Mouse (Mus musculus) G1E (cell line): ENCODE results near the gene Pde4dip. TPM values are rescaled to one million over a fixed set of nuclear protein-coding genes. Genes with fewer than 3 reads are reported as not detected.

Experiments
- ATAC-seq: 2 replicates; pipeline ENCODE4 v1.8.0; 2016; ENCODE audit warnings: mild to moderate bottlenecking; ENCODE audit not compliant: insufficient number of reproducible peaks, poor library complexity, low FRiP score, severe bottlenecking; ENCODE audit errors: extremely low read depth
- DNase-seq: peaks from one replicate; pipeline ENCODE4 v3.0.0; 2012; ENCODE audit warnings: low spot score
- H3K27me3 ChIP-seq: 2 replicates; pipeline ENCODE4 v1.6.1; 2012; ENCODE audit warnings: mild to moderate bottlenecking, low read length, inconsistent platforms; ENCODE audit not compliant: insufficient read depth
- H3K36me3 ChIP-seq: replicated peaks from 2 replicates; pipeline ENCODE3; 2012; ENCODE audit warnings: mild to moderate bottlenecking, inconsistent platforms
- H3K4me1 ChIP-seq: 2 replicates; pipeline ENCODE4 v1.6.1; 2012; ENCODE audit warnings: low read depth, low read length, inconsistent platforms, mixed read lengths; ENCODE audit not compliant: insufficient read depth
- H3K4me3 ChIP-seq: 2 replicates; pipeline ENCODE4 v1.5.1; 2012; ENCODE audit warnings: low read depth, mild to moderate bottlenecking, inconsistent platforms, low read length, moderate library complexity, mixed read lengths
- H3K9me3 ChIP-seq: replicated peaks from 2 replicates; pipeline ENCODE4 v1.6.1; 2012; ENCODE audit warnings: inconsistent platforms
- CTCF ChIP-seq: IDR thresholded peaks from 2 replicates; pipeline ENCODE4 v1.5.1; 2012; ENCODE audit warnings: low read depth, low read length, inconsistent platforms, mixed read lengths
- GATA1 ChIP-seq: IDR thresholded peaks from 2 replicates; pipeline ENCODE4 v1.6.1; 2012; ENCODE audit warnings: borderline replicate concordance, low read length, inconsistent platforms, mixed read lengths
- GATA2 ChIP-seq: IDR thresholded peaks from 2 replicates; pipeline ENCODE4 v1.6.1; 2012; ENCODE audit warnings: low read depth, low read length, inconsistent platforms, borderline replicate concordance
- POLR2AphosphoS5 ChIP-seq: IDR thresholded peaks from 2 replicates; pipeline ENCODE4 v1.6.1; 2012; ENCODE audit warnings: low read depth, low read length, inconsistent platforms; ENCODE audit not compliant: insufficient replicate concordance
- TAL1 ChIP-seq: conservative IDR thresholded peaks from 2 replicates; pipeline ENCODE4 v1.6.1; 2012; ENCODE audit warnings: low read depth, low read length, inconsistent platforms, mixed read lengths
- polyA plus RNA-seq: library from polyadenylated mRNA; stranded (reverse); fragments of >175 nt; gene quantifications from 2 replicates; pipeline ENCODE4 v1.2.3, GENCODE M21; 2012
- total RNA-seq, 2 experiments: library from RNA; stranded (forward) in 1 of 2; stranded (reverse) in 1 of 2; fragments of 200-1000 nt in 1 of 2; fragments of >200 nt in 1 of 2; fragmentation: Nextera tagmentation in 1 of 2; gene quantifications; 2 replicates each; pipeline ENCODE4 v1.2.3; 2014 to 2017

Gene Pde4dip
- total and polyA plus RNA-seq, 3 experiments: 0.47 to 4.8 (median 2.7) TPM

- no peak for DNase-seq
- no peak for ATAC-seq
- H3K9me3 ChIP-seq: no peaks in the 10 kb centered on the region
- H3K4me1 ChIP-seq: no peaks in the 10 kb centered on the region
- H3K36me3 ChIP-seq: peaks cover 81% of the 10 kb centered on the region
- no peak overlapping the region for H3K4me3 ChIP-seq
- no peaks in the 10 kb centered on the region for H3K27me3 ChIP-seq
- TF ChIP-seq POLR2AphosphoS5 (no peak), CTCF (no peak), GATA1 (no peak), GATA2 (no peak), TAL1 (no peak)
Observed at GRCm38 (mm10) chr3:97665525-97665924, 223.0 kb downstream of the Pde4dip start.

GRCm38 (mm10) chr3:97661206-97661605, 227.3 kb downstream of the Pde4dip start:
- Histone ChIP-seq H3K36me3 (peaks cover 44% of the 10 kb centered on the region), H3K27me3 (no peaks in the 10 kb centered on the region), H3K4me3 (no peak overlapping the region), H3K9me3 (no peaks in the 10 kb centered on the region), H3K4me1 (peaks cover 24% of the 10 kb centered on the region)
- TF ChIP-seq GATA2: no peak
- no peak for TF ChIP-seq CTCF
- TF ChIP-seq GATA1: no peak
- no peak for TF ChIP-seq TAL1
- TF ChIP-seq POLR2AphosphoS5: no peak
- no peak for ATAC-seq
- no peak for DNase-seq

- H3K27me3 ChIP-seq: no peaks in the 10 kb centered on the region
- ATAC-seq (no peak), DNase-seq (no peak)
- H3K36me3 ChIP-seq: peaks cover 32% of the 10 kb centered on the region
- H3K4me1 ChIP-seq: peaks cover 24% of the 10 kb centered on the region
- TF ChIP-seq GATA2: no peak
- no peak for TF ChIP-seq GATA1
- no peak for TF ChIP-seq POLR2AphosphoS5
- no peak for TF ChIP-seq TAL1
- TF ChIP-seq CTCF: no peak
- H3K9me3 ChIP-seq: no peaks in the 10 kb centered on the region
- no peak overlapping the region for H3K4me3 ChIP-seq
Observed at GRCm38 (mm10) chr3:97659746-97660145, 228.8 kb downstream of the Pde4dip start.

GRCm38 (mm10) chr3:97658426-97659193, 229.9 kb downstream of the Pde4dip start:
- H3K4me3 ChIP-seq: peak overlapping the region; percentile 94
- no peaks in the 10 kb centered on the region for H3K9me3 ChIP-seq
- no peak for TF ChIP-seq POLR2AphosphoS5
- TF ChIP-seq TAL1: no peak
- TF ChIP-seq GATA1: no peak
- no peak for TF ChIP-seq CTCF
- TF ChIP-seq GATA2: no peak
- peaks cover 21% of the 10 kb centered on the region for H3K36me3 ChIP-seq
- H3K4me1 ChIP-seq: peaks cover 24% of the 10 kb centered on the region
- ATAC-seq: 0 out of 2 replicates have a peak, but pooled peaks have one; percentile 23
- peak; percentile 75 for DNase-seq
- no peaks in the 10 kb centered on the region for H3K27me3 ChIP-seq

- H3K4me1 ChIP-seq: peaks cover 24% of the 10 kb centered on the region
- DNase-seq (peak; percentile 84), ATAC-seq (peak; percentile 92)
- TF ChIP-seq GATA2 (no peak), POLR2AphosphoS5 (no peak), CTCF (no peak), TAL1 (no peak), GATA1 (no peak)
- H3K4me3 ChIP-seq: peak within 1 kb of the TSS; percentile 94
- H3K9me3 ChIP-seq: no peaks in the 10 kb centered on the region
- peaks cover 13% of the 10 kb centered on the region for H3K36me3 ChIP-seq
- 0 out of 2 replicates have a peak, but pooled peaks cover 3% of the 10 kb centered on the region for H3K27me3 ChIP-seq
Observed at GRCm38 (mm10) chr3:97657655-97658411, 230.7 kb downstream of the Pde4dip start, which contains the start of gene Prkab2. Gene Prkab2 (plus strand): TSS chr3:97658193.

- ATAC-seq (no peak), DNase-seq (no peak)
- Histone ChIP-seq H3K27me3 (0 out of 2 replicates have a peak, but pooled peaks cover 3% of the 10 kb centered on the region), H3K4me3 (no peak overlapping the region), H3K4me1 (peaks cover 21% of the 10 kb centered on the region), H3K9me3 (no peaks in the 10 kb centered on the region), H3K36me3 (no peaks in the 10 kb centered on the region)
- peak; percentile 10; the same call in 1 of the 2 replicates for TF ChIP-seq CTCF
- TF ChIP-seq TAL1: no peak
Observed at GRCm38 (mm10) chr3:97654901-97655300, 233.6 kb downstream of the Pde4dip start.
